Mouse (Mus musculus) forebrain, embryonic 15.5 days (tissue): Measurements from ENCODE around the gene Shc3. TPM values are rescaled to one million over a fixed set of nuclear protein-coding genes. Genes with fewer than 3 reads are reported as not detected.

Source experiments
- ATAC-seq: fragments of 200-750 bp; cut with Nextera tagmentation; replicated peaks from 2 replicates; pipeline ENCODE4 v1.8.0; 2017; ENCODE audit warnings: mild to moderate bottlenecking, moderate TSS enrichment, moderate library complexity
- H3K27ac ChIP-seq: fragments of 300-500 bp; sonication (generic); replicated peaks from 2 replicates; pipeline ENCODE4 v1.5.1; 2015; ENCODE audit warnings: mild to moderate bottlenecking, inconsistent platforms
- H3K27me3 ChIP-seq: fragments of 300-500 bp; sonication (generic); 2 replicates; pipeline ENCODE4 v1.6.1; 2015; ENCODE audit warnings: inconsistent platforms
- H3K36me3 ChIP-seq: fragments of 300-500 bp; sonication (generic); 2 replicates; pipeline ENCODE4 v1.6.1; 2015; ENCODE audit warnings: mild to moderate bottlenecking, inconsistent platforms
- H3K4me1 ChIP-seq: fragments of 300-500 bp; sonication (generic); 2 replicates; pipeline ENCODE4 v1.6.1; 2015; ENCODE audit warnings: inconsistent platforms
- H3K4me2 ChIP-seq: fragments of 300-500 bp; sonication (generic); replicated peaks from 2 replicates; pipeline ENCODE4 v1.6.1; 2015; ENCODE audit warnings: mild to moderate bottlenecking, inconsistent platforms
- H3K4me3 ChIP-seq: fragments of 300-500 bp; sonication (generic); 2 replicates; pipeline ENCODE4 v1.5.1; 2015; ENCODE audit warnings: mild to moderate bottlenecking, inconsistent platforms
- H3K9ac ChIP-seq: fragments of 300-500 bp; sonication (generic); replicated peaks from 2 replicates; pipeline ENCODE4 v1.6.1; 2015; ENCODE audit warnings: mild to moderate bottlenecking, inconsistent platforms
- H3K9me3 ChIP-seq: fragments of 300-500 bp; sonication (generic); 2 replicates; pipeline ENCODE4 v1.6.1; 2016; ENCODE audit warnings: inconsistent platforms
- WGBS: fragments of 180-500 bp; shearing (Covaris S2); methylation state at CpG from one replicate; pipeline ENCODE4 v1.1.7; 2015; ENCODE audit warnings: mixed read lengths; 5-methylcytosine and 5-hydroxymethylcytosine counted together
- polyA plus RNA-seq: library from polyadenylated mRNA; unstranded; fragments of >200 nt; fragmentation: Nextera tagmentation; extraction: Ambion mirVana; gene quantifications from 2 replicates; pipeline ENCODE4 v1.2.1, GENCODE M21; 2015

Gene Shc3
- polyA plus RNA-seq, 1 experiment from 2014 or later, result 10.1 TPM

DNA sequence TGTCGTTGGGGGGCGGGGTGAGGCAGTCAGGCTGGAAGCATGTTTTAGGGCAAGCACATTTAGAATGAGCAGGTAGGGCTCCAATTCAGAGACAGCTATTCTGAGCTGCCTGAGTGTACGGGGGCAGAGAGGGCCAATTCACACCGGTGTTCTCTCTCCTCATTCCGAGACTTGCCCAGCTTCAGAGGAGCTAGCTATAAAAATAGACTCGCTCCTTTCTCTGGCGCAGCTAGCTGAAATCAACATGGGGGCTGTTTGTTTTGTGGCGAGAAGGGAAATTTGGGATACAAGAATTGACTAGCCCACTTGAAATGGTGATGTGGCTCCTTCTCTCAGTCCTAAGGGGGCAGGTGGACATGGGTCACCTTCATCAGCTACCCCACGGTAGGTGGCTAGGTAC lies 60.4 kb downstream of the Shc3 start:
- Histone ChIP-seq H3K27me3 (no peaks in the 10 kb centered on the region), H3K4me2 (no peak overlapping the region), H3K9me3 (no peaks in the 10 kb centered on the region), H3K4me1 (no peaks in the 10 kb centered on the region), H3K27ac (no peak overlapping the region), H3K36me3 (no peaks in the 10 kb centered on the region), H3K4me3 (no peak overlapping the region), H3K9ac (no peak overlapping the region)
- 90% methylated on average over 9 of the region's 9 CpGs for WGBS
- ATAC-seq, result no peak

DNA sequence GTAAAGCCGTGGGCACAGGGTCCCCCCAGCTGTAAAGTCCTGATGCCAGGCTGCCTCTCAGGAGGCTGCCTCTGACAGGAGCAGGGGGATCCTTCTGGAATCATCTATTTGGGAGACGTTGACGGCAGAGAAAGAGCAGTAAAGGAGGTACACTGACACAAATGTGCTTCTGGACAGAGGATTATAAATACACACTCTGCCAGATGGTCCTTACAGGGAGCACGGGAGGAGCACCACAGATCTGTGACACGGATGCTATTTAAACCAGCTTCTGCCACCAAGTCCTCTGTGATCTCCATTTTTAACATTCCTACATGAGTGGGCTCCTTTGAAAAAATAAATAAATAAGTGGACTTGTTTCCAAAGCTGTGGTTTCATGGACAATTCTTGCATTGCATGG lies 63.5 kb downstream of the Shc3 start:
- H3K36me3 ChIP-seq, result no peaks in the 10 kb centered on the region
- H3K9me3 ChIP-seq, result no peaks in the 10 kb centered on the region
- H3K27me3 ChIP-seq, result no peaks in the 10 kb centered on the region
- H3K4me1 ChIP-seq, result no peaks in the 10 kb centered on the region
- WGBS, result 89% methylated on average over 5 of the region's 5 CpGs
- H3K9ac ChIP-seq, result no peak overlapping the region
- no peak overlapping the region for H3K4me3 ChIP-seq
- H3K27ac ChIP-seq, result no peak overlapping the region
- H3K4me2 ChIP-seq, result no peak overlapping the region
- no peak for ATAC-seq

DNA sequence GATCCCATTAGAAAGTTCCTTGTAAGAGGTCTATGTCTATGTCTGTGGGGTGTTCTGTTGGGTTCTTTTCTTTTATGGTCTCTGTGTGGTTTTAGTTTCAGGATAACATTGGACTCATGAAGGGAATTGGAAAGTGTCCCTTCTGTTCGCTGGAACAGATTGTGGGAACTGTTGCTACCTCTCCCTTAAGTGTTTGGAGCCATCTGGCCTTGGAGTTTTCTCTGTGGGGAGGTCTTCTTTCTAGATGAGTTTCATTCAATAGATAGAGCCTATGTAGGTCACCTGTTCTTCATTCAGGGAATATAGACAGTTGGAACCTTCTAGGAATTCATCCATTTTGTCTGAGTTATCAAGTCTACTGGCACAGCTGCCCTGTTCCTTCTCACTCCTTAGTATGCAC lies 69.5 kb downstream of the Shc3 start:
- WGBS, result 77% methylated on average over 1 of the region's 1 CpGs
- no peaks in the 10 kb centered on the region for H3K4me1 ChIP-seq
- ATAC-seq, result no peak
- no peaks in the 10 kb centered on the region for H3K9me3 ChIP-seq
- H3K36me3 ChIP-seq, result no peaks in the 10 kb centered on the region
- H3K27ac ChIP-seq, result no peak overlapping the region
- no peak overlapping the region for H3K4me3 ChIP-seq
- H3K27me3 ChIP-seq, result no peaks in the 10 kb centered on the region
- H3K4me2 ChIP-seq, result no peak overlapping the region
- no peak overlapping the region for H3K9ac ChIP-seq

DNA sequence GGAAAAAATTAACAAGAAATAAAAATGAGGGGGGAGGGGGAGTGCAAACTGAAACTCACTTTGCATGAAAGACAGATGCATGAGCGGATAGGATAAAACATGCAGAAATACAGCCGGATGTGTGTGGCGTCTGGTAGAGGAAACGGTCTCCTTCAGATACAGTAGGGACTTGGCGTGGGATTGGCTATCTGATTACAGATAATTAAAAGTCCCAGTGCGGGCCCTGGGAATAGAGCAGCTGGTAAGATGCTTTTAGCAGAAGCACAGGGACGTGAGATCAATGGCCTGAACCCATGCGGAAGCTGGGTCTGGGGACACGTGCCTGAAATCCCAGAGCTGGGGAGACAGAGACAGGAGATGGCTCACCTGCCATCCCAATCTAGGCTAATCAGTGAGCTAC lies 75.5 kb downstream of the Shc3 start:
- Histone ChIP-seq H3K27me3 (no peaks in the 10 kb centered on the region), H3K4me1 (no peaks in the 10 kb centered on the region), H3K4me2 (no peak overlapping the region), H3K36me3 (no peaks in the 10 kb centered on the region), H3K4me3 (no peak overlapping the region), H3K27ac (no peak overlapping the region), H3K9ac (no peak overlapping the region), H3K9me3 (no peaks in the 10 kb centered on the region)
- 87% methylated on average over 9 of the region's 9 CpGs for WGBS
- ATAC-seq, result no peak

DNA sequence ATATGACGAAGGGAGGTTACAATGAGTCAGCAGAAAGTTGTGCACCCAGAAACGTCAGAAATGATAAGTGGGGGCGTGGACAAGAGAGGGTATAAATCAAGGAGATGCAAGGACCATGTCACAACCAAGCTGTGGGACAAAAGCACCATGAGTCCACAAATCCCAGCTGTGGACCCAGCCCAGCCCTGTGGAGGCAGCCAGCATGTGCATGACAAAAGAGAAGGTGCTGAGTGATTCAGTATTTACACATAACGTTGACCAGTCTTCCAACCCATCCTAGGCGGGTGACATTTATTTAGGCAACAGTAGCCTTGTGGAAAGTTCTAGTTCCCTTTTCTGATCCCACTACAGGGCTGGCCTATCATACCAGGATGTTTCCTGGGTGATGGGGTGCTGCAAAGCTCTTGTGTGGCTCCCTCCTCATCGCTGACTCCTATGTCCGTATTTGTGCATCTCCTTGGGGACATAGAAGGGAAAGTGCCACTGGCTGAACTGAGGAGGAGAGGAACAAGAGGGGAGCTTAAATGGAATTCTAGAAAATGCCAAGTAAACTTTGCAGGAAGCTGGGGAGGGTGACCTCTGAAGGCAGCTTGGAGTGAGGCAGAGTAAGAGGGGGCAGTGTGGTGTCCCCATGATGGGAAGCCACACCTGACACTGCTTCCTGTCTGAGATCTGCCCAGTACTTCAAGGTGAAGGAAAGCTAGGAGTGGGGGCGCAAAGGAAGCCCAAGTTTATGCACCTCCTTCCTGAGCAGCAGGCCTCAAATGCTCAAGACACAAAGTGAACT lies 77.4 kb downstream of the Shc3 start:
- Histone ChIP-seq H3K4me2 (no peak overlapping the region), H3K9ac (no peak overlapping the region), H3K9me3 (no peaks in the 10 kb centered on the region), H3K27ac (no peak overlapping the region), H3K27me3 (no peaks in the 10 kb centered on the region), H3K36me3 (no peaks in the 10 kb centered on the region), H3K4me3 (no peak overlapping the region), H3K4me1 (no peaks in the 10 kb centered on the region)
- ATAC-seq, result no peak
- WGBS, result 82% methylated on average over 8 of the region's 8 CpGs

DNA sequence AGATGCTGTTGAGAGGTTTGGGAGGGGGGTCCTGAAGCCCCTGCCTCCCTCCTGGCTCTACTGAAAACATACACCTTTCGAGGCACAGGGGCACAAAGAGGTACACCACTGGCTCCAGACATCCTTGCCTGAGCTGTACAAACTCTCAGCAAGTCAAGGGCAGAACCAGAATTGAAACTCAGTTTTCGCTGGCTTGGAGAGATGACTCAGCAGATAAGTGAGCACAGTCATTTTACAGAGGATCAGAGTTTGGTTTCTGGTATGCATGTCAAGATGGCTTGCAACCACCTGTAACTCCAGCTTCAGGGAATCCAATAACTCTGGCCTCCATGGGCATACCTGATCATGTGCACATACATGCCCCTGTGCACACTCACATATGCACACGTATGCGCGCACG lies 79.0 kb downstream of the Shc3 start:
- Histone ChIP-seq H3K4me3 (no peak overlapping the region), H3K4me1 (no peaks in the 10 kb centered on the region), H3K9me3 (no peaks in the 10 kb centered on the region), H3K27me3 (no peaks in the 10 kb centered on the region), H3K4me2 (no peak overlapping the region), H3K9ac (no peak overlapping the region), H3K36me3 (no peaks in the 10 kb centered on the region), H3K27ac (no peak overlapping the region)
- WGBS, result 94% methylated on average over 6 of the region's 6 CpGs
- no peak for ATAC-seq

DNA sequence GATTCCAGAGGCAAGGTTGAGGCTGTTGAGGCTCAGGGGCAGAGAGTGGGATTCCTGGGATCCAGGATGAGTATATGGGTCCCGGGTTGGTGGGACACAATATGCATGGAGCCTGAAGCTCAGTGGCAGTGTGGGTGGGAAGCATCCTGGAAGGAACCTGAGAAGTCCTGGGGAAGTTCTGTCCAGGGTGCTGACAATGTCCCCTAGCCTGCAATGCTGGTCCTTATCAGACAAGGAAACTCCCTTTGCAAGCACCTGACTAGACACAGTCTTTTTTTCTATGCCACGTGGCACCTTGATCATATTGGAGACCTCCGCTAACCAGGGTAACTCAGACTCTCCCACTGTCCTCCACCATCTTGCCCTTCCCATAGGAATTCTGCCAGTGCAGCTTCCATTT lies 80.3 kb downstream of the Shc3 start:
- H3K4me2 ChIP-seq, result no peak overlapping the region
- ATAC-seq, result no peak
- H3K9me3 ChIP-seq, result no peaks in the 10 kb centered on the region
- no peak overlapping the region for H3K9ac ChIP-seq
- no peak overlapping the region for H3K27ac ChIP-seq
- no peaks in the 10 kb centered on the region for H3K4me1 ChIP-seq
- H3K4me3 ChIP-seq, result no peak overlapping the region
- H3K27me3 ChIP-seq, result no peaks in the 10 kb centered on the region
- no peaks in the 10 kb centered on the region for H3K36me3 ChIP-seq
- 81% methylated on average over 3 of the region's 3 CpGs for WGBS

DNA sequence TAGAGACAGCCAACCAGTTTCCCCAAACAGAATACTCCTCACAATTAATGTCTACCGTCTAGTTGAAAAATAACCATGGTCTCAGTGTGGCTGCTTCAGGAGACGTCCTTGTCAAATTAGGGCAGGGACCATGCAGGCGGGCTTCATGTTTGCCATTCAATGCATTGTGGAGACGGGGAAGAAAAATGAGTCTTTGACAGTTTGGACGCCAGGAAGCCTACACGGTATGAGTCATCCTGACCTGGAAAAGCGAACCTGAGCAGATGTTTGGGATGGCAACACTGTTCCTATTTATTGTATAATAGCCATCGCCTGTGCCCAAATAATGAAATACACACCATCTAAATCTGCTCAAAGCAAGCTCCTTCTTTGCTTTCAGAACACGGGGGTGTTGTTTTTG lies 83.9 kb downstream of the Shc3 start:
- no peaks in the 10 kb centered on the region for H3K4me1 ChIP-seq
- H3K27ac ChIP-seq, result no peak overlapping the region
- H3K4me3 ChIP-seq, result no peak overlapping the region
- 86% methylated on average over 9 of the region's 9 CpGs for WGBS
- H3K9ac ChIP-seq, result no peak overlapping the region
- H3K27me3 ChIP-seq, result no peaks in the 10 kb centered on the region
- H3K4me2 ChIP-seq, result no peak overlapping the region
- no peaks in the 10 kb centered on the region for H3K9me3 ChIP-seq
- no peaks in the 10 kb centered on the region for H3K36me3 ChIP-seq
- ATAC-seq, result no peak

DNA sequence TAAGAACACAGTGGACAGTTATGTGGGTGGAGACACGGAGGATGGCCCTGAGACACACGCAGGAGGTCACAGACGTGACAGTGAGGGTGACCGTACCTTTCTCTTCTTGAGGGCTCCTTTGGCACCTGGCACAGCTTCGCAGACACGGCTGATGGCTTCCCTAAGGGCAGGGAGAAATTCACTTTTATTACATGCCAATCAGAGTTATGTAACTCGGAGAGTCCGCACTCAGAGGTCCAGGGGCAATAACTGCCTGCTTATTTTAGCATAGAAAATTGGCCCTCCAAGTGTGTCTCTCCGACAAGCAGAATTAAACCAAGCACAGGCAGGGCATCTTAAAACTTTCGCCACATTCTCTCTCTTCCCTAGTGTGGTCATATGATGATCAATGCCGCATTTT lies 86.4 kb downstream of the Shc3 start:
- H3K4me1 ChIP-seq, result no peaks in the 10 kb centered on the region
- H3K4me2 ChIP-seq, result no peak overlapping the region
- no peak overlapping the region for H3K9ac ChIP-seq
- H3K9me3 ChIP-seq, result no peaks in the 10 kb centered on the region
- WGBS, result 93% methylated on average over 11 of the region's 11 CpGs
- H3K27me3 ChIP-seq, result no peaks in the 10 kb centered on the region
- no peaks in the 10 kb centered on the region for H3K36me3 ChIP-seq
- ATAC-seq, result no peak
- H3K27ac ChIP-seq, result no peak overlapping the region
- no peak overlapping the region for H3K4me3 ChIP-seq

DNA sequence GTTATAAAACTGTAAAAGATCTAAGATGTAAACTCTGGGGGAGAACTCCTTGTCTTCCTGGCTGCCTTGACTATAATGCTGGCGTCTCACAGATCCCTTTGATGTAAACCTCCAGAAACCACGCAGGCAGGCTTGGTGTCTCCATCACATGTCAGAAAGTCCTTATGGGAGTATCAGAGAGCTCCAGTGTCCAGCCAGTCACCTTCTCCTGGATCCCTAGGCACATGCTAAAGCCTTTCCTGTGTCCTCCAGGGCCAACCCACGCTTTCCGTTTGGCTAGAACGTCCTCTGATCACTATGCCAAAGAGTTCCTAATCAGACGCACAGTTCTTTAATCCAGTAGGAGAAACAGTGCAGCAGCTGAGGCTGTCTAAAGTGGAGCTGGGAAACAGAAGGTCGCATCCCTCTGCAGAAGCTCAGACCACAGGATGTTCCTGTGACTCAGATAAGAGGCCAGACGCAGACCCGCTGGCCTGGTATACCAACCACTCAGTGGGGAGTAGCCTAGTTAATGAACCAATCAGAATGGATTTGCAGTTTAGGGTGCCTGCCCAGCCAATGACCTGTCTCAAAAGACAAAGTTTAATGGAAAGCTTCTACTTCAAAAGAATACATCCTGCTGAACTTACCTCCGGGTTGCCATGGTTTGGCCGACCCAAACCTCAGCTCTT lies 88.7 kb downstream of the Shc3 start:
- Histone ChIP-seq H3K4me1 (no peaks in the 10 kb centered on the region), H3K27me3 (no peaks in the 10 kb centered on the region), H3K9me3 (no peaks in the 10 kb centered on the region), H3K27ac (no peak overlapping the region), H3K9ac (no peak overlapping the region), H3K36me3 (no peaks in the 10 kb centered on the region), H3K4me2 (no peak overlapping the region), H3K4me3 (no peak overlapping the region)
- ATAC-seq, result no peak
- 80% methylated on average over 11 of the region's 11 CpGs for WGBS

DNA sequence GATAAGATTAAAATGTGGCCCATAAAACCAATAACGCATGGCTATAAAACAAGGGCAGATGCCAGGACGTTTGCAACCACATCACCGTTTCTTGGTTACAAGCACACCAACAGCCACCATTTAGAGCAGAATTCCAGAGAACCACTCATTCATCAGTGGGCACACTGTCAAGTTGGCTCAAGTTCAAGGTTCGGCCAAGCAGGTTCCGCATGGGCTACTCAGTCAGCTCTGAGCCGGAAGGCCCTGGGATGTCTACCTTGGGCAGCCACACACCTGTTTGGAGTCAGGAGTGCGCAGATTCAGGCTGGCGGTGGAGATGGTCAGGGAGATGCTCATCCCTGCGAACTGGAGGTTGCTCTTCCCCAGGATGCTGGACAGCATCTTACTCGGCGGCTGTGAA lies 89.4 kb downstream of the Shc3 start:
- H3K4me3 ChIP-seq, result no peak overlapping the region
- H3K4me1 ChIP-seq, result no peaks in the 10 kb centered on the region
- H3K9me3 ChIP-seq, result no peaks in the 10 kb centered on the region
- no peak overlapping the region for H3K4me2 ChIP-seq
- no peak overlapping the region for H3K9ac ChIP-seq
- WGBS, result 79% methylated on average over 11 of the region's 11 CpGs
- ATAC-seq, result no peak
- no peaks in the 10 kb centered on the region for H3K36me3 ChIP-seq
- no peak overlapping the region for H3K27ac ChIP-seq
- no peaks in the 10 kb centered on the region for H3K27me3 ChIP-seq

DNA sequence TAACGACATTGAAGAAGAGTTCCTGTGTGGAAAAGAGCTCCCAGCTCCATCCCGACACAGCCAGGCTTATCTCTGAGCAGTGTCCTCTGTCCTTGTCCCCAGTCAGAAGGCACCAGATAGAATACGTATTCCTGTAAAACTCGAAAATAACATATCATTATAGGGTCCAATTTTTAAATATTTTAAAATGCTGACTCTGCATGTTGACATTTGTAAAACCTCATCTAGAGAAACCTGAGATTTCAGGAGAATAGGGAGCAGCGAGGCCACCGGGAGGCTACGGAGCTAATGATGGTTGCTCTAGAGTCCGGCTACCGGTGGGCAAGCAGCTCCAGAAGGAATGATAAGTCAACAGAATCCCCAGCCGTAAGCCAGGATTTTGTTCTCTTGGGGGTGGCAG lies 92.2 kb downstream of the Shc3 start:
- 88% methylated on average over 10 of the region's 10 CpGs for WGBS

More for the DNA sequence above, 92.2 kb downstream of the Shc3 start:
- H3K9ac ChIP-seq, result no peak overlapping the region
- H3K4me1 ChIP-seq, result no peaks in the 10 kb centered on the region
- ATAC-seq, result no peak
- H3K4me3 ChIP-seq, result no peak overlapping the region
- H3K9me3 ChIP-seq, result no peaks in the 10 kb centered on the region
- H3K36me3 ChIP-seq, result no peaks in the 10 kb centered on the region
- no peak overlapping the region for H3K4me2 ChIP-seq
- no peak overlapping the region for H3K27ac ChIP-seq
- no peaks in the 10 kb centered on the region for H3K27me3 ChIP-seq
